Mouse (Mus musculus) liver, adult 2 months (tissue): ENCODE measurements around the gene Ccdc61.

Experiments
- CTCF ChIP-seq: fragments of 200-500 bp; IDR thresholded peaks from 2 replicates; pipeline ENCODE4 v1.5.1; 2011; ENCODE audit warnings: low read depth, low read length, control low read depth
- POLR2A ChIP-seq: fragments of 200-500 bp; IDR thresholded peaks from 2 replicates; pipeline ENCODE4 v1.6.1; 2011; ENCODE audit warnings: low read length, control low read depth; ENCODE audit not compliant: insufficient read depth; ENCODE audit errors: extremely low read depth

DNA sequence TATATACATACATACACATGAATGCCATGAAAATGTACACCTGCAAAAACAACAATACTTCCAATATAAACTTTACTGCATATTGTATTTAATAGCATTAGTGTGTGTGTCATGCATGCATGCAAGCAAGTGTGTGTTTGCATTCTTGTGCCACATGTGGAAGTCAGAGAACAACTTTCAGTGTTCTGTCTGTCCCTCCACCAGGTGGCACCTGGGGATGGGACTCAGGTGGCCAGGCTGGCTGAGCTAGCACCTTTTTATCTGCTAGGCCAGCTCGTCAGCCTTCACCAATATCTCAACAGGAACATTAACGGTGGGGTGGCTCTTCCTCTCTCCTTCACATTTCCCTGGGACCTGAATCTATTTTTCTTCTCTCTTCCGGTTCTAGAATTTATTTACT, 7.7 kb downstream of the Ccdc61 start:
- TF ChIP-seq POLR2A (no peak), CTCF (peak; percentile 29; the same call in 1 of the 2 replicates)
